Mouse (Mus musculus) frontal cortex, adult 2 months (tissue): ENCODE measurements at regions not wholly inside any gene's neighbourhood (a gene's known extent, or its start where the extent isn't known, plus 50 kb on each side); places are given as distances from the start of the nearest gene placed in this dataset.
"Not testable (repeated sequence)": the region's sequence is repeated elsewhere in the genome, so short reads cannot be mapped to it uniquely, and the experiment has no call there.

Source experiments
- DNase-seq, 2 experiments: peaks; one replicate each; pipeline ENCODE4 v3.0.0; 2022; ENCODE audit warnings: low spot score in 1 of 2; ENCODE audit errors: extremely low spot score in 1 of 2

DNA sequence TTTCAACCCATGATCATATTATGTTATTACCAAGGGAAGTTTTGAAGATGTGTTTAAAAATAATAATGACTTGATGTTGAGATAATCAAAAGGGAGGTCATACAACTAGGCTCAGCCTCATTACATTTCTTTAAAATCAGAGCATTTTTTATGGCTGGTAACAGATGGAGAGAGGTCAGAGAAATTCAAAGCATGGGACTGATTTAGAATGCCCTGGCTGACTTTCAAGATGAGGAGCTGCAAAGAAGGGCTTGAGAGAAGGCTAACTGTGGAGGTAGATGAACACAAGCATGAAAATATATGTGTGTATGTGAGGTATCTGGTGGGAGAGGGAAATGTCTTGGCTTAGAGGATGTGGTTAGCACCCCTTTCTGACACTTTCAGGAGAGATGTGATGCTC is 502.6 kb upstream of the Gdi2 start:
- not testable (repeated sequence) for DNase-seq

DNA sequence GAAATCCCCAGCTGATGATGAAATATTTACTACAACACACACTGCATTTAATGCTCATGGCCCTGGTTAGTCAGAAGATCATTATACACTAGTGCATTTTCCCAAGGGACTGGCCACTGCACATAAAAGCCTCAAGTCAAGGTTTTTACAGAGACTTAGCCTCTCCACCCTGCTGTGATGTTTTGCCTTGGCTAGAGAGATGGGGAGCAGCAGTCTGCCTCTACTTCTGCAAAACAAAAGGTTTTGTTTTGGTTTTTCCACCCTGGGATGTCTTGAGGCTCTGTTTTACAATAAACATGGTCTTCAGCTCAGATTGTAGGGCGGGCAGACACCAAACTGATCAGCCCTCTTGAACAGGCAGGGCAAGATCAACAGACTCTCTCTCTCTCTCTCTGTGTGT is 500.9 kb upstream of the Gdi2 start:
- DNase-seq, result peak in 1 of 2 experiments; percentile 1

DNA sequence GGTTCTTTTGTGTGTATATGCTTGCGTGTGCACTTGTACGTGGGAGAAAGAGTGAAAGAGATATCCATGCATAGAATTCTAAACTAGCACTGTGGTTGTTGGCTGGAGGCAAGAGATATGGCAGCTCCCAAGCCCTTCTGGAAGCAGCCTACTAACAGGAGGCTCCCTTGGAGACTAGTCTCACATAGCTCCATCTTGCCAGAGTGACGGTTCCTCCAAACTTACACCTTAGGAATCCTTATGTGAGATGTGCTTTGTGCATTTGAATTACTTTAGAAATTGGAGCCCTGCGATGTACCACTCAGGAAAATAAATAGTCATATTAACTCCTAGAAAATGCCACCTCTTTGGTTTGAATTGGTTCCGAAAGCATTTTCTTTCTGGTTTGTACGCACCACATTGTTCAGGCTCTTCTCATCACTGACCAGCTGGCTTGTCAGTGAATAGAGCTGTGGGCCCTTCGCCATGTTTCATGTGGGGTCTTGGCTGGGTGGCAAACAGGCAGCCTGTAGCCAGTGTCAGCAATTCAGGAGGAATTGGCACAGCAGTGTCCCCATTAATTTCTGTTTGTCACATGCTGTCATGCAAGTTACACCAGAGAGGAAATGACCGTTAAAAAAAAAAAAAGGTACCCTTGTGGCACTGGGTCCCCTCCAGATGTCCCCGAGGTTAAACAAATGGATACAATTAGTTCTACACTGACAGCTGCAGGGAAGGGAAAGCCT is 491.3 kb upstream of the Gdi2 start:
- not testable (repeated sequence) for DNase-seq

DNA sequence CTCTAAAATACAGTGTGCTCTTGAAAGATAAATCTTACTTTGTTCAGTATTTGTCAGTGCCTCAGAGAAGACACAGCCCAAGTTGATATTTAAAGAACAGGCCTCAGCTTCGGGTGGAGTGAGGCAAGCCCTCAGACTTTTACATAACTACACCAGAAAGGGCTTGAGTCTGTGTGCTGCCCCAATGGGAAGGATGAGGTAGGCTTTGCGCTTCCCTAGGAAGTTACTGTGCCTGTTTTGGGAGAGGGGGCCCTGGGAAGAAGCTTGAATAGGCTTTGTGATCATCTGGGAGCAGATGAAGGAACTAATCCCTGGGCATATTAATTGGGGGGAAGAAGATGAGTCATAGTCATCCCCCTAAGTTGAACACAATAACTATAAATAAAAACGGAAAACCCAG is 454.4 kb upstream of the Gdi2 start:
- DNase-seq, result not testable (repeated sequence)

DNA sequence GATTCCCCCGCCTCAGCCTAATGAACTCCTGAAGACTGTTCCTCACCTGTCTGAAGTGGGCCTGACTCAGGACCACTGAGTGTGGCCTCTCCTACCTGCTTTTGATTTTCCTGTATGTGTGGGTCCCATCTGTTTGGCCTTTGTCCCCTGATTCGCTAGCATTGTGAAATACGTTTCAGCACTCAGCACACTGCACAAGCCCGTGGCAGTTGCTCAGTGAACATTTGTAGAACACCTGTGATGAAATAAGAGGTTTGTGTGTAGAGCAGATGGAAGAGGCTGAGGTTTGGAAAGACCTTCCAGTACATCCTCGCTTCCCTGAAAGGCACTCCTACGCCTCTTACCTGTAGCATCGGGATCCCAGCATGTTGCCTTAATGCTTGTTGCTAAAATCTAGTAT is 447.9 kb upstream of the Gdi2 start:
- DNase-seq, result not testable (repeated sequence)

DNA sequence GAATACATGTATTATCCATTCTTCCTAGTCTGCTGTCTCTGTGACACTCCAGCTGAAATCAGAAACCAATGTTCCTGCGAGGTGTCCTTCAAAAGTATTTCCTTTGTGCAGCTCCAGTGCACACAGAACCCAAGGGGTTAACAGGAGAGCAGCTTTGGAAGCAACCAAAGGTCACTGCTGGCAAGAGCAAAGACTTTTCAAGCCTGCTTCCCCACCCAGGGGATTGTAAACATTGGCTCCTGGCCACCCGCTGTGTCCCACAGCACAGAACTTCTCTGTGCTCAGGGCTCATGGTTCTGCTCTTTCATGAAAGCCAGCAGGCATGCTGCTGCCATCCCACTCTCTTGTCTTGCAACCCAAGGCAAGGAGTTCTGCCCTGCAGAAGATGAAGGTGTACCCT is 431.3 kb upstream of the Gdi2 start:
- not testable (repeated sequence) for DNase-seq

DNA sequence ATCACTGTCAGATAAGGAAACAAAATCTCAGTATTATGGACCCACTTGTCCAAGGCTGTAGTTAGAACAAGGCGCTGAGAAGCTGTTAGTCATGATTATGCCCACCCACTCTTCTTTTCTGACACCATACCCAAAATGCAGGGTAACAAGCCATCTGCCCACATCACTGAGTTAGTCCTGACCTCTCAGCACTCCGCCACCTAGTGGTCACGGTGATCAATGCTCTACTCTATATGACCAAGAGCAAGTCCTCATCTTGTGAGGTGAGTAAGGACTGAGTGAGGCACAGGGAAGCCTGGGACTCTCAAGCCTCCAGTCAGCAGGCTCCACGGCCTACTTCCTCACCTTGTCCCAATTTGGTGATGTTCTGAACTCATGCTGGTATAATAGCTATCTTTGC is 409.7 kb upstream of the Gdi2 start:
- DNase-seq, result not testable (repeated sequence)

DNA sequence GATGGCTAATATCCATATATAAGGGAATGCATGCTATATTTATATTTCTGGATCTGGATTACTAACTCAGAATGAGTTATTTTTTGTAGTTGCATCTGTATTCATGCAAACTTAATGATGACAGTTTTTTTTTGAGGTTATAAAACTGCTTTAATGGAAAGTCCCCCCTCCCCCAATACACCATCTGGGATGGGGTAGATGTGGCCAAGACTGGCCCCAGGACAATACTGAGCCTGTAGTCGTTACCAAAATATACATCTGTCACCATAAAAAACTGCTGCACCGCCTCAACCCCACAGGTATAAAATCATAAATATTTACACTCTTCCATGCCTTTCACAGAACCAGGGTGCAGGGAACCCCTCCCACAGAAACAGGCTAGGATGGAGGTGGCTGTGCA is 400.6 kb upstream of the Gdi2 start:
- not testable (repeated sequence) for DNase-seq

DNA sequence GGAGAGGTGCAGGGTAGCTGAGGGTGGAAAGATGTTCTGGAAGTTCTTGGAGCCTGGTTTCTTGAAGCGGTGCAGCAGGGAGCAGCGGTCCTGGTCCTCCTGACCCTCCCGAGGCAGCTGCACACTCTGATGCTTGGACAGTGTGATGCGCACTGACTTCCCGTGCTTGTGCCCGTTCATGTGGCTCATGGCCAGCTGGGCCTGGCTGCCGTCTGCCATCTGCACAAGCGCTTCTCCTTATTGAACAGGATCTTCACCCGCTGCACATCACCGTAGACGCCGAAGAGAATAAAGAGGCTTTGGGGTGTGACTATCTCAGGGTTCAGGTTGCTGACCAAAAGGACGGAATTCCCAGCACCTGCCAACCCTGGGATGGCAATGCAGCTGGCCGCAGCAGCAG is 399.2 kb upstream of the Gdi2 start:
- DNase-seq, result no peak

DNA sequence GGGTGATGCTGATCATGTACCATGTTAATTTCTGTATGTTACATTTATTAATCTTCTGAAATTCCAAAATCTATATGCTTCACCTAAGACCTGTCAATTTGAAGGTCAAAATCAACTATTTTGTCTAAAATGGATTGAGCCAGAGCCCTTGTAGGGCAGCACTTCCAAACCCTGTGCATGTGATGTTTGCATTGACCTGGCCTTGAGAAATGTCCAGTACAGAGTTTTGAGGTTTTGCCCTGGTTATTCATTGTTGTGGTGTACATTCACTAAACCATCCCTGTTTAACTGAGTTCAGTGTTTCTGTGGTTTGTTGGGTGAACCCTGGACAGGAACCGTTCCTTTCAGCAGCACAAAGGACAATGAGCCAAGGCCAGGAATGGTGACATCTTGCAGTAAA is 392.4 kb upstream of the Gdi2 start:
- DNase-seq, result not testable (repeated sequence)
